Mouse (Mus musculus) CH12.LX (cell line): Measurements from ENCODE around the gene Ldlrad3.

ENCODE experiments used
- CHD2 ChIP-seq: IDR thresholded peaks from 2 replicates; pipeline ENCODE4 v1.6.1; 2011; ENCODE audit warnings: low read length, improper control_type of control experiment
- CTCF ChIP-seq, 2 experiments: IDR thresholded peaks in 1 of 2; conservative IDR thresholded peaks in 1 of 2; 2 replicates each; pipeline ENCODE4 v1.5.1; 2011 to 2012; ENCODE audit warnings: low read depth in 2 of 2, low read length in 2 of 2, improper control_type of control experiment in 1 of 2, inconsistent platforms in 1 of 2, mild to moderate bottlenecking in 1 of 2, moderate library complexity in 1 of 2
- E2F4 ChIP-seq: IDR thresholded peaks from 2 replicates; pipeline ENCODE4 v1.6.1; 2011; ENCODE audit warnings: low read depth, low read length, improper control_type of control experiment; ENCODE audit not compliant: insufficient replicate concordance
- EP300 ChIP-seq: IDR thresholded peaks from 2 replicates; pipeline ENCODE4 v1.6.1; 2011; ENCODE audit warnings: low read length, improper control_type of control experiment
- GABPA ChIP-seq: IDR thresholded peaks from 2 replicates; pipeline ENCODE4 v1.6.1; 2012; ENCODE audit warnings: low read depth, low read length, improper control_type of control experiment, inconsistent platforms; ENCODE audit not compliant: insufficient replicate concordance
- HCFC1 ChIP-seq: IDR thresholded peaks from 2 replicates; pipeline ENCODE4 v1.6.1; 2012; ENCODE audit warnings: low read depth, mild to moderate bottlenecking, inconsistent platforms, low read length, improper control_type of control experiment
- MAZ ChIP-seq: IDR thresholded peaks from 2 replicates; pipeline ENCODE4 v1.6.1; 2012; ENCODE audit warnings: low read depth, mild to moderate bottlenecking, inconsistent platforms, low read length, improper control_type of control experiment, moderate library complexity
- NELFE ChIP-seq: IDR thresholded peaks from 2 replicates; pipeline ENCODE4 v1.6.1; 2011; ENCODE audit warnings: low read depth, low read length, improper control_type of control experiment
- POLR2A ChIP-seq: IDR thresholded peaks from 2 replicates; pipeline ENCODE4 v1.6.1; 2011; ENCODE audit warnings: low read depth, mild to moderate bottlenecking, improper control_type of control experiment, low read length
- RAD21 ChIP-seq: IDR thresholded peaks from 2 replicates; pipeline ENCODE4 v1.6.1; 2011; ENCODE audit warnings: low read depth, mild to moderate bottlenecking, low read length, improper control_type of control experiment, moderate library complexity
- SMC3 ChIP-seq: IDR thresholded peaks from 2 replicates; pipeline ENCODE4 v1.6.1; 2011; ENCODE audit warnings: low read depth, low read length, improper control_type of control experiment
- TCF12 ChIP-seq: IDR thresholded peaks from 2 replicates; pipeline ENCODE4 v1.6.1; 2014; ENCODE audit warnings: low read depth, mild to moderate bottlenecking, inconsistent platforms, low read length, improper control_type of control experiment
- UBTF ChIP-seq: IDR thresholded peaks from 2 replicates; pipeline ENCODE4 v1.6.1; 2012; ENCODE audit warnings: low read depth, mild to moderate bottlenecking, inconsistent platforms, low read length, improper control_type of control experiment, moderate library complexity
- ZMIZ1 ChIP-seq: IDR thresholded peaks from 2 replicates; pipeline ENCODE4 v1.6.1; 2012; ENCODE audit warnings: low read depth, mild to moderate bottlenecking, inconsistent platforms, low read length, improper control_type of control experiment

GRCm38 (mm10) chr2:102141199-102141598 is 45.0 kb downstream of the Ldlrad3 start:
- TF ChIP-seq POLR2A (no peak), MAZ (no peak), CTCF (conservative IDR thresholded peaks at IDR 0.05 in 1 of 2, IDR thresholded peaks at IDR 0.05 in 1 of 2; ENCODE audit: low read depth in 2 of 2, low read length in 2 of 2) (no peak), UBTF (no peak), CHD2 (no peak), NELFE (no peak), HCFC1 (no peak), SMC3 (no peak), ZMIZ1 (no peak), EP300 (no peak), TCF12 (no peak), RAD21 (no peak), E2F4 (no peak), GABPA (no peak)
